Mouse (Mus musculus) liver, adult 2 months (tissue): ENCODE measurements around the gene Ky.

ENCODE experiments used
- CTCF ChIP-seq: fragments of 200-500 bp; IDR thresholded peaks from 2 replicates; pipeline ENCODE4 v1.5.1; 2011; ENCODE audit warnings: low read depth, low read length, control low read depth
- POLR2A ChIP-seq: fragments of 200-500 bp; IDR thresholded peaks from 2 replicates; pipeline ENCODE4 v1.6.1; 2011; ENCODE audit warnings: low read length, control low read depth; ENCODE audit not compliant: insufficient read depth; ENCODE audit errors: extremely low read depth

DNA sequence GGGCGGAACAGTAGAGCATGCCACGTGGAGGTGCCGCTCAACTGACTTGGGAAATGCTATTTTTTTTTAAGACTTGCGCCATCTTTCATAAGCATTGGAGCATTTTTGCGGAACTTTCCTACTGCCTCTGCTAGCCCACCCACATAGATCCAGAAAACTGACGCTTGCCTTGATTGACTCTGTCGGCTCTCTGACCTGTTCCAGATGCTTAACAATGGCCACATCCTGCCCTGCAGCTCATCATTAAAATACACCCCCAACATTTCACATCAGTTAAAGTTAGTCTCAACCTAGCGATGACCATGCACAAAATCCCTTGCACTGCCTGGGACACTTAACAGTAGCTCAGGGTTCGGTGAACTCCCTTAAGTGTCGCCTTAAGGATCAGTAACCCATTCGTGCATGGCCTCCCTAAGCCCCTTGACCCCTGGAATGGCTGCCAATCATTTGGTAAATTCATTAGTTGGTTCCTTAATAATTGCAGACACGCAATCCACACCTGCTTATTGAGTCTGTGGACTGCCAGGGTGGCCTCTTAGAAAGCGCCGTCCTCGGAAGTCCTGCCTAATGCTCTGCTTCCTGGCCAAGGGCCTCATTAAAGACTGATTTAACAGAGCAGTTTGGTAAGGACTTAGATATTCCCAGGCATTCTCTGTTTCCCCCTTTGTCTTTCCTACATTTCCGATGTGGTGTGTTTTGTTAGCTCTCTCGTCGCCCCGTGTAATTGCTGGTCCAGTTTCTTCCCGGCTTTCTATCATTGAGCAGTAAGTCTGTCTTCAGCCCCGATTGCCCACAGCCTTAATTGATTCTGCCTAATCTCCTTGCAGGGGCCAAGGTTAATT is 25.7 kb downstream of the Ky start:
- TF ChIP-seq CTCF (no peak), POLR2A (no peak)
